Mouse (Mus musculus) myocyte (in vitro differentiated cells): ENCODE results near the gene Tshz2. TPM values are rescaled to one million over a fixed set of nuclear protein-coding genes. Genes with fewer than 3 reads are reported as not detected.

Experiments
- H3K27me3 ChIP-seq: one replicate; pipeline ENCODE4 v1.6.1; 2011; ENCODE audit not compliant: control insufficient read depth, insufficient read depth, insufficient read length
- H3K36me3 ChIP-seq: one replicate; pipeline ENCODE4 v1.6.1; 2011; ENCODE audit not compliant: control insufficient read depth, insufficient read depth
- H3K4me2 ChIP-seq: one replicate; pipeline ENCODE4 v1.6.1; 2011; ENCODE audit warnings: low read depth, control low read depth
- H3K4me3 ChIP-seq: one replicate; pipeline ENCODE4 v1.5.1; 2011; ENCODE audit warnings: mild to moderate bottlenecking, control low read depth, moderate library complexity
- H3K79me2 ChIP-seq: one replicate; pipeline ENCODE4 v1.6.1; 2011; ENCODE audit not compliant: control insufficient read depth, insufficient read depth
- H3ac ChIP-seq: one replicate; pipeline ENCODE4 v1.6.1; 2011; ENCODE audit not compliant: control insufficient read depth, insufficient read length
- CEBPB ChIP-seq: IDR thresholded peaks from 2 replicates; pipeline ENCODE4 v1.6.1; 2011; ENCODE audit warnings: mild to moderate bottlenecking, moderate library complexity; ENCODE audit not compliant: poor library complexity, insufficient read depth, severe bottlenecking
- E2F4 ChIP-seq: IDR thresholded peaks from one replicate; pipeline ENCODE4 v1.6.1; 2011; ENCODE audit warnings: mild to moderate bottlenecking, control low read depth, moderate library complexity; ENCODE audit not compliant: insufficient read depth
- MAX ChIP-seq: IDR thresholded peaks from one replicate; pipeline ENCODE4 v1.6.1; 2011; ENCODE audit warnings: low read depth, mild to moderate bottlenecking, control low read depth
- MYOD1 ChIP-seq, 3 experiments: IDR thresholded peaks; one replicate each; pipeline ENCODE4 v1.6.1; 2011; ENCODE audit warnings: control low read depth in 2 of 3, low read depth in 2 of 3, mild to moderate bottlenecking in 2 of 3, moderate library complexity in 1 of 3; ENCODE audit not compliant: insufficient read length in 2 of 3, control insufficient read depth in 1 of 3
- MYOG ChIP-seq, 3 experiments: IDR thresholded peaks; one replicate each; pipeline ENCODE4 v1.6.1; 2011; ENCODE audit warnings: control low read depth in 2 of 3, low read depth in 2 of 3, mild to moderate bottlenecking in 2 of 3; ENCODE audit not compliant: insufficient read length in 2 of 3, control insufficient read depth in 1 of 3, insufficient read depth in 1 of 3
- POLR2A ChIP-seq: IDR thresholded peaks from one replicate; pipeline ENCODE4 v1.6.1; 2011; ENCODE audit warnings: low read depth, mild to moderate bottlenecking, control low read depth, moderate library complexity; ENCODE audit not compliant: insufficient read length
- POLR2AphosphoS2 ChIP-seq: IDR thresholded peaks from one replicate; pipeline ENCODE4 v1.6.1; 2011; ENCODE audit warnings: low read depth, control low read depth; ENCODE audit not compliant: insufficient read length
- REST ChIP-seq: IDR thresholded peaks from one replicate; pipeline ENCODE4 v1.6.1; 2011; ENCODE audit warnings: mild to moderate bottlenecking, control low read depth, moderate library complexity; ENCODE audit not compliant: insufficient read depth, insufficient read length
- SRF ChIP-seq: IDR thresholded peaks from one replicate; pipeline ENCODE4 v1.6.1; 2011; ENCODE audit warnings: low read depth; ENCODE audit not compliant: control insufficient read depth, insufficient read length
- TCF12 ChIP-seq: IDR thresholded peaks from one replicate; pipeline ENCODE4 v1.6.1; 2011; ENCODE audit warnings: mild to moderate bottlenecking, control low read depth; ENCODE audit not compliant: poor library complexity, insufficient read depth, severe bottlenecking
- TCF3 ChIP-seq: IDR thresholded peaks from one replicate; pipeline ENCODE4 v1.6.1; 2011; ENCODE audit warnings: low read depth, control low read depth; ENCODE audit not compliant: insufficient read length
- USF1 ChIP-seq: IDR thresholded peaks from one replicate; pipeline ENCODE4 v1.6.1; 2011; ENCODE audit warnings: low read depth, mild to moderate bottlenecking, control low read depth, moderate library complexity
- polyA plus RNA-seq: library from polyadenylated mRNA; unstranded; fragments of >200 nt; fragmentation: generic; extraction: Trizol; gene quantifications from one replicate; pipeline ENCODE4 v1.2.1, GENCODE M21; 2012; ENCODE audit warnings: missing spikeins

The Tshz2 gene
- polyA plus RNA-seq, 1 experiment: not detected

DNA sequence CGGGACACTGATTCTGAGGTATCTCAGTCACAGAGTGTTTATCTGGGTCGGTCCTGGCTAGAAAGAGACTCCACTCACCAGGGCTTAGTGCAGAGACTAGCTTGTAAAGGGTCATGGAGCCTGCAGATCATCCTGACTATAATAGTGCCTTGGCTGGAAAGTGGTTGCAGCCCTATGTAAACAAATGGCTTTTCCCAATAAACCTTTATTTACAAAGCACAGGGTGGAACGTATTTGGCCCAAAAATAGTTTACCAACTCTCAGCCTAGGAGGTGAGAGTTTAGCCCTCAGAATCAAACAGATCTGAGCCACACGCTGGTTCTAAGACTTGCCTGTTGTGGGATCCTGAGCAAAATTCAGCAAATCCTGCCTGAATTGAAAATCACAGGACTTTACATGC, 111.1 kb downstream of the Tshz2 start:
- no peak overlapping the region for H3K4me3 ChIP-seq
- TF ChIP-seq TCF3 (no peak), SRF (no peak), MYOG (IDR thresholded peaks at IDR 0.05; ENCODE audit: control insufficient read depth in 1 of 3, insufficient read depth in 1 of 3, insufficient read length in 2 of 3, low read depth in 2 of 3) (no peak), TCF12 (no peak), CEBPB (no peak), MYOD1 (IDR thresholded peaks at IDR 0.05; ENCODE audit: control insufficient read depth in 1 of 3, insufficient read length in 2 of 3, low read depth in 2 of 3) (no peak), POLR2A (no peak), POLR2AphosphoS2 (no peak), E2F4 (no peak), MAX (no peak), REST (no peak)
- H3K36me3 ChIP-seq: no peaks in the 10 kb centered on the region
- no peaks in the 10 kb centered on the region for H3K27me3 ChIP-seq
- no peak overlapping the region for H3ac ChIP-seq
- H3K4me2 ChIP-seq: no peak overlapping the region
- H3K79me2 ChIP-seq: no peaks in the 10 kb centered on the region

DNA sequence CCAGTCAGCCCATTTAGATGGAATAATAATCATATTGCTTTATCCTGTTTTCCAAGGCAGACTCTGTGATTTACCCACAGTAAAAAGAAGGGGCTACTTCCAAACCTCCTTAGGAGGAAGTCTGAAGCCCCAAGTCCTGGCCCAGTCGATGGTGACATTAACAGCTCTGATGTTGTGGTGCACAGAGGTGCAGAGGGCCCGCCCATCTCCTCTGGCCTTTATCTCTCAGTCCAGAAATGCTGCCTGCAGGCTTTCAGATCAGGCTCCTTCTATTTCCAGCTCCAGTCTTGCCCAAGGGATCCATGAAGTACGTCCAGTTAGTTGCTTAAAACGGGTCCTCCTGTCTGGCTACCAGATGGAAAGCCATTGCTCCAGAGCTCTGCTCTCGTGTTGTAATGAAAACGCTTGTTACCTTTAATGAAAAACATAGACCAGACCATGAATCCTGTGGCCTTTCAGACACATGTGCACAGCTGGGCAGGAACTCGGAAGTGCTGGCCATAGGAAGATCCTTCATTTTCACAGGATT, 114.4 kb downstream of the Tshz2 start:
- Histone ChIP-seq H3ac (no peak overlapping the region), H3K36me3 (no peaks in the 10 kb centered on the region), H3K4me2 (no peak overlapping the region), H3K27me3 (no peaks in the 10 kb centered on the region), H3K4me3 (no peak overlapping the region), H3K79me2 (no peaks in the 10 kb centered on the region)
- TF ChIP-seq USF1 (no peak), MYOG (IDR thresholded peaks at IDR 0.05; ENCODE audit: control insufficient read depth in 1 of 3, insufficient read depth in 1 of 3, insufficient read length in 2 of 3, low read depth in 2 of 3) (no peak), MYOD1 (IDR thresholded peaks at IDR 0.05; ENCODE audit: control insufficient read depth in 1 of 3, insufficient read length in 2 of 3, low read depth in 2 of 3) (no peak), TCF3 (no peak), REST (no peak), POLR2A (no peak)

- TF ChIP-seq POLR2AphosphoS2 (no peak), SRF (no peak), E2F4 (no peak), MYOD1 (IDR thresholded peaks at IDR 0.05; ENCODE audit: control insufficient read depth in 1 of 3, insufficient read length in 2 of 3, low read depth in 2 of 3) (no peak), REST (no peak), MAX (no peak), MYOG (IDR thresholded peaks at IDR 0.05; ENCODE audit: control insufficient read depth in 1 of 3, insufficient read depth in 1 of 3, insufficient read length in 2 of 3, low read depth in 2 of 3) (no peak), USF1 (no peak), POLR2A (no peak), TCF12 (no peak), TCF3 (no peak), CEBPB (no peak)
Observed at GRCm38 (mm10) chr2:169749331-169749945, 116.6 kb downstream of the Tshz2 start.

GRCm38 (mm10) chr2:169750574-169751491, 118.0 kb downstream of the Tshz2 start:
- Histone ChIP-seq H3K79me2 (no peaks in the 10 kb centered on the region), H3K4me2 (no peak overlapping the region), H3ac (no peak overlapping the region), H3K4me3 (no peak overlapping the region), H3K27me3 (no peaks in the 10 kb centered on the region), H3K36me3 (no peaks in the 10 kb centered on the region)
- no peak for TF ChIP-seq TCF3
- TF ChIP-seq SRF: no peak
- TF ChIP-seq MAX: no peak
- no peak for TF ChIP-seq REST
- TF ChIP-seq E2F4: no peak
- no peak for TF ChIP-seq USF1
- TF ChIP-seq POLR2AphosphoS2: no peak
- no peak for TF ChIP-seq MYOD1 (IDR thresholded peaks at IDR 0.05; ENCODE audit: control insufficient read depth in 1 of 3, insufficient read length in 2 of 3, low read depth in 2 of 3)
- TF ChIP-seq TCF12: no peak
- no peak for TF ChIP-seq CEBPB
- no peak for TF ChIP-seq MYOG (IDR thresholded peaks at IDR 0.05; ENCODE audit: control insufficient read depth in 1 of 3, insufficient read depth in 1 of 3, insufficient read length in 2 of 3, low read depth in 2 of 3)
- TF ChIP-seq POLR2A: no peak

More at GRCm38 (mm10) chr2:169749331-169749945, 116.6 kb downstream of the Tshz2 start:
- Histone ChIP-seq H3K4me3 (no peak overlapping the region), H3K79me2 (no peaks in the 10 kb centered on the region), H3K27me3 (no peaks in the 10 kb centered on the region), H3K36me3 (no peaks in the 10 kb centered on the region), H3K4me2 (no peak overlapping the region), H3ac (no peak overlapping the region)
